Mouse (Mus musculus): ENCODE measurements around the gene Mark3. TPM values are rescaled to one million over a fixed set of nuclear protein-coding genes. Genes with fewer than 3 reads are reported as not detected.

The Mark3 gene
- polyA plus RNA-seq, 1 experiment, result 42.1 TPM

GRCm38 (mm10) chr12:111668457-111668912, 94.2 kb downstream of the Mark3 start:
- Histone ChIP-seq H3ac (ENCODE audit: control insufficient read depth, insufficient read length) (no peak overlapping the region), H3K36me3 (ENCODE audit: control insufficient read depth, insufficient read depth) (no peaks in the 10 kb centered on the region), H3K79me2 (ENCODE audit: control insufficient read depth, insufficient read depth) (no peaks in the 10 kb centered on the region), H3K4me3 (peak overlapping the region; percentile 4), H3K27me3 (ENCODE audit: control insufficient read depth, insufficient read depth, insufficient read length) (no peaks in the 10 kb centered on the region), H3K4me2 (ENCODE audit: low read depth) (peak overlapping the region; percentile 83)
- peak in 1 of 3 experiments; percentile 20 for TF ChIP-seq MYOG (IDR thresholded peaks at IDR 0.05; ENCODE audit: control insufficient read depth in 1 of 3, insufficient read depth in 1 of 3, insufficient read length in 2 of 3, low read depth in 2 of 3)
- TF ChIP-seq POLR2A (IDR thresholded peaks at IDR 0.05; ENCODE audit: insufficient read length, low read depth), result peak; percentile 46
- TF ChIP-seq TCF3 (IDR thresholded peaks at IDR 0.05; ENCODE audit: insufficient read length, low read depth), result no peak
- TF ChIP-seq USF1 (IDR thresholded peaks at IDR 0.05; ENCODE audit: low read depth), result no peak
- peak; percentile 64 for TF ChIP-seq POLR2AphosphoS2 (IDR thresholded peaks at IDR 0.05; ENCODE audit: insufficient read length, low read depth)
- TF ChIP-seq MYOD1 (IDR thresholded peaks at IDR 0.05; ENCODE audit: control insufficient read depth in 1 of 3, insufficient read length in 2 of 3, low read depth in 2 of 3), result no peak

- H3ac ChIP-seq (ENCODE audit: control insufficient read depth, insufficient read length), result no peak overlapping the region
- peak overlapping the region; percentile 4 for H3K4me3 ChIP-seq
- no peaks in the 10 kb centered on the region for H3K79me2 ChIP-seq (ENCODE audit: control insufficient read depth, insufficient read depth)
- no peaks in the 10 kb centered on the region for H3K36me3 ChIP-seq (ENCODE audit: control insufficient read depth, insufficient read depth)
- no peak for TF ChIP-seq MYOD1 (IDR thresholded peaks at IDR 0.05; ENCODE audit: control insufficient read depth in 1 of 3, insufficient read length in 2 of 3, low read depth in 2 of 3)
- no peak for TF ChIP-seq MYOG (IDR thresholded peaks at IDR 0.05; ENCODE audit: control insufficient read depth in 1 of 3, insufficient read depth in 1 of 3, insufficient read length in 2 of 3, low read depth in 2 of 3)
- no peak for TF ChIP-seq SRF (IDR thresholded peaks at IDR 0.05; ENCODE audit: control insufficient read depth, insufficient read length, low read depth)
- TF ChIP-seq REST (IDR thresholded peaks at IDR 0.05; ENCODE audit: insufficient read depth, insufficient read length), result no peak
- no peak for TF ChIP-seq TCF3 (IDR thresholded peaks at IDR 0.05; ENCODE audit: insufficient read length, low read depth)
- no peak for TF ChIP-seq E2F4 (IDR thresholded peaks at IDR 0.05; ENCODE audit: insufficient read depth)
- H3K27me3 ChIP-seq (ENCODE audit: control insufficient read depth, insufficient read depth, insufficient read length), result no peaks in the 10 kb centered on the region
- H3K4me2 ChIP-seq (ENCODE audit: low read depth), result peak overlapping the region; percentile 83
Measured at GRCm38 (mm10) chr12:111669000-111669788, 94.9 kb downstream of the Mark3 start.

- Histone ChIP-seq H3K36me3 (ENCODE audit: control insufficient read depth, insufficient read depth) (no peaks in the 10 kb centered on the region), H3K4me3 (no peak overlapping the region), H3K4me2 (ENCODE audit: low read depth) (no peak overlapping the region), H3ac (ENCODE audit: control insufficient read depth, insufficient read length) (no peak overlapping the region), H3K79me2 (ENCODE audit: control insufficient read depth, insufficient read depth) (no peaks in the 10 kb centered on the region), H3K27me3 (ENCODE audit: control insufficient read depth, insufficient read depth, insufficient read length) (no peaks in the 10 kb centered on the region)
- no peak for TF ChIP-seq USF1 (IDR thresholded peaks at IDR 0.05; ENCODE audit: low read depth)
- TF ChIP-seq POLR2AphosphoS2 (IDR thresholded peaks at IDR 0.05; ENCODE audit: insufficient read length, low read depth), result no peak
- TF ChIP-seq POLR2A (IDR thresholded peaks at IDR 0.05; ENCODE audit: insufficient read length, low read depth), result no peak
- no peak for TF ChIP-seq CEBPB (IDR thresholded peaks at IDR 0.05; ENCODE audit: insufficient read depth, poor library complexity, severe bottlenecking)
Measured at GRCm38 (mm10) chr12:111669961-111670360, 95.6 kb downstream of the Mark3 start.

- no peaks in the 10 kb centered on the region for H3K27me3 ChIP-seq (ENCODE audit: control insufficient read depth, insufficient read depth, insufficient read length)
- H3K4me3 ChIP-seq, result no peak overlapping the region
- no peak overlapping the region for H3K4me2 ChIP-seq (ENCODE audit: low read depth)
- no peaks in the 10 kb centered on the region for H3K36me3 ChIP-seq (ENCODE audit: control insufficient read depth, insufficient read depth)
- H3K79me2 ChIP-seq (ENCODE audit: control insufficient read depth, insufficient read depth), result no peaks in the 10 kb centered on the region
- H3ac ChIP-seq (ENCODE audit: control insufficient read depth, insufficient read length), result no peak overlapping the region
- TF ChIP-seq SRF (IDR thresholded peaks at IDR 0.05; ENCODE audit: control insufficient read depth, insufficient read length, low read depth) (no peak), REST (IDR thresholded peaks at IDR 0.05; ENCODE audit: insufficient read depth, insufficient read length) (no peak), MAX (IDR thresholded peaks at IDR 0.05; ENCODE audit: low read depth) (no peak), CEBPB (IDR thresholded peaks at IDR 0.05; ENCODE audit: insufficient read depth, poor library complexity, severe bottlenecking) (no peak), TCF3 (IDR thresholded peaks at IDR 0.05; ENCODE audit: insufficient read length, low read depth) (no peak), MYOG (IDR thresholded peaks at IDR 0.05; ENCODE audit: control insufficient read depth in 1 of 3, insufficient read depth in 1 of 3, insufficient read length in 2 of 3, low read depth in 2 of 3) (no peak), E2F4 (IDR thresholded peaks at IDR 0.05; ENCODE audit: insufficient read depth) (no peak), POLR2A (IDR thresholded peaks at IDR 0.05; ENCODE audit: insufficient read length, low read depth) (no peak), MYOD1 (IDR thresholded peaks at IDR 0.05; ENCODE audit: control insufficient read depth in 1 of 3, insufficient read length in 2 of 3, low read depth in 2 of 3) (no peak), POLR2AphosphoS2 (IDR thresholded peaks at IDR 0.05; ENCODE audit: insufficient read length, low read depth) (no peak), USF1 (IDR thresholded peaks at IDR 0.05; ENCODE audit: low read depth) (no peak), TCF12 (IDR thresholded peaks at IDR 0.05; ENCODE audit: insufficient read depth, poor library complexity, severe bottlenecking) (no peak)
Measured at GRCm38 (mm10) chr12:111670371-111670971, 96.1 kb downstream of the Mark3 start.

- Histone ChIP-seq H3K27me3 (ENCODE audit: control insufficient read depth, insufficient read depth, insufficient read length) (no peaks in the 10 kb centered on the region), H3K79me2 (ENCODE audit: control insufficient read depth, insufficient read depth) (no peaks in the 10 kb centered on the region), H3K4me2 (ENCODE audit: low read depth) (peak overlapping the region; percentile 91), H3K4me3 (peak overlapping the region; percentile 30), H3K36me3 (ENCODE audit: control insufficient read depth, insufficient read depth) (no peaks in the 10 kb centered on the region), H3ac (ENCODE audit: control insufficient read depth, insufficient read length) (no peak overlapping the region)
- TF ChIP-seq USF1 (IDR thresholded peaks at IDR 0.05; ENCODE audit: low read depth) (no peak), TCF12 (IDR thresholded peaks at IDR 0.05; ENCODE audit: insufficient read depth, poor library complexity, severe bottlenecking) (no peak), SRF (IDR thresholded peaks at IDR 0.05; ENCODE audit: control insufficient read depth, insufficient read length, low read depth) (no peak)
Measured at GRCm38 (mm10) chr12:111670976-111671375, 96.7 kb downstream of the Mark3 start.

Data from myocyte (in vitro differentiated cells).